Mouse (Mus musculus): ENCODE data around the gene Dkc1. TPM values are rescaled to one million over a fixed set of nuclear protein-coding genes. Genes with fewer than 3 reads are reported as not detected.

Dkc1 gene
- total RNA-seq, 2 experiments from 2014 or later, result 30.6 to 64.7 TPM

GRCm38 (mm10) chrX:75136938-75137337, 41.3 kb downstream of the Dkc1 start:
- ATAC-seq (replicated peaks; ENCODE audit: low FRiP score, poor library complexity, severe bottlenecking), result no peak

GRCm38 (mm10) chrX:75137729-75138128, 42.1 kb downstream of the Dkc1 start:
- peak; percentile 92 for ATAC-seq (replicated peaks; ENCODE audit: low FRiP score, poor library complexity, severe bottlenecking)

- ATAC-seq (replicated peaks; ENCODE audit: low FRiP score, poor library complexity, severe bottlenecking), result peak; percentile 68
Measured at GRCm38 (mm10) chrX:75138182-75138581, 42.5 kb downstream of the Dkc1 start.

GRCm38 (mm10) chrX:75143124-75143555, 47.5 kb downstream of the Dkc1 start:
- ATAC-seq (replicated peaks; ENCODE audit: low FRiP score, poor library complexity, severe bottlenecking), result peak; percentile 90

- ATAC-seq (replicated peaks; ENCODE audit: low FRiP score, poor library complexity, severe bottlenecking), result no peak
Measured at GRCm38 (mm10) chrX:75148414-75148813, 52.8 kb downstream of the Dkc1 start.

GRCm38 (mm10) chrX:75150304-75150703, 54.6 kb downstream of the Dkc1 start:
- ATAC-seq (replicated peaks; ENCODE audit: low FRiP score, poor library complexity, severe bottlenecking), result no peak

- ATAC-seq (replicated peaks; ENCODE audit: low FRiP score, poor library complexity, severe bottlenecking), result no peak
Measured at GRCm38 (mm10) chrX:75152249-75152648, 56.6 kb downstream of the Dkc1 start.

GRCm38 (mm10) chrX:75155576-75156243, 60.1 kb downstream of the Dkc1 start:
- peak; percentile 91 for ATAC-seq (replicated peaks; ENCODE audit: low FRiP score, poor library complexity, severe bottlenecking)

Other genes with a start within 250 kb of the Dkc1 start
- gene Gab3, start 10.4 kb upstream of the Dkc1 start, total RNA-seq (2015; ENCODE audit: low replicate concordance), result 15.0 and 24.4 TPM in 2 replicates
- 9.6 and 9.8 TPM in 2 replicates for gene Gab3, start 10.4 kb upstream of the Dkc1 start, total RNA-seq (2017; ENCODE audit: low replicate concordance)
- 310 and 311 TPM in 2 replicates for gene Mpp1, start 35.2 kb downstream of the Dkc1 start, total RNA-seq (2015; ENCODE audit: low replicate concordance)
- gene Mpp1, start 35.2 kb downstream of the Dkc1 start, total RNA-seq (2017; ENCODE audit: low replicate concordance), result 386 and 717 TPM in 2 replicates
- not detected in 2 replicates for gene Smim9, start 67.9 kb downstream of the Dkc1 start, total RNA-seq (2015; ENCODE audit: low replicate concordance)
- gene Smim9, start 67.9 kb downstream of the Dkc1 start, total RNA-seq (2017; ENCODE audit: low replicate concordance), result not detected in 2 replicates